Mouse (Mus musculus) stomach, postnatal 0 days (tissue): ENCODE data around the gene Sprtn.

Experiments used
- CTCF ChIP-seq: IDR thresholded peaks from 2 replicates; pipeline ENCODE4 v1.5.1; 2016; ENCODE audit warnings: antibody characterized with exemption, low read depth, mild to moderate bottlenecking, moderate library complexity
- EP300 ChIP-seq: optimal IDR thresholded peaks from 2 replicates; pipeline ENCODE3; 2016; ENCODE audit warnings: antibody characterized with exemption

DNA sequence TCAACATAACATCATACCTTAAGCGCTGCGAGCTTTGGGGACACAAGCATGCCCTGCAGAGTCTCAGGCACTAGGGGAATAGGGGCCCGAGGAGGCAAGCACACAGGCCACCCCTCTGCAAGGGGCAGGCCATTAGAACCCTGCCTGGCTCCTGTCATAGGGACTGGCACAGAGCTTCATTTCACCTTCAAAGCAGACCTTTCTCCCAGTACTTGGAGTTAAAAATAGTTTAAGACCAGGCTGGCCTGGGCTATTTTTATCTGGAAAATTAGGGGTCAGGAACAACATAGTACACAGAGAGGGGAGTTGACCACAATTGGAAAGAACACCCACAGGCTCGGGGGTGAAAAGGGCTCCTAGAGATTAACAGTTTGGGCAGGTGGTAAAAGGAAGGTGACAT is 39.6 kb downstream of the Sprtn start:
- TF ChIP-seq CTCF: no peak
- TF ChIP-seq EP300: no peak
